Mouse (Mus musculus): Measurements from ENCODE around the gene S100a2. TPM values are rescaled to one million over a fixed set of nuclear protein-coding genes. Genes with fewer than 3 reads are reported as not detected.
A peak's percentile ranks its signal among the peaks of the same experiment; 100 is the strongest.

Gene S100a2
- not detected in 2 replicates for polyA plus RNA-seq (2014; fragmentation: Nextera tagmentation; extraction: Ambion mirVana)

GRCm38 (mm10) chr3:90589947-90590346, at the start of gene S100a2:
S100a2 (plus strand) TSS chr3:90590247.
- Histone ChIP-seq H3K4me3 (ENCODE audit: low read depth, low read length) (no peak within 1 kb of the TSS), H3K27ac (ENCODE audit: low read depth) (no peak within 1 kb of the TSS), H3K4me1 (ENCODE audit: insufficient read depth) (0 out of 2 replicates have a peak, but pooled peaks cover 4% of the 10 kb centered on the region), H3K9ac (no peak within 1 kb of the TSS), H3K27me3 (ENCODE audit: insufficient read depth, low read length) (no peaks in the 10 kb centered on the region), H3K9me3 (ENCODE audit: low read depth, low read length) (no peaks in the 10 kb centered on the region), H3K36me3 (ENCODE audit: insufficient read depth) (no peaks in the 10 kb centered on the region), H3K4me2 (no peak within 1 kb of the TSS)
- no peak for TF ChIP-seq CTCF (IDR thresholded peaks at IDR 0.05; ENCODE audit: low read depth)
- DNase-seq (no peak), ATAC-seq (ENCODE audit: insufficient read depth) (no peak)
- 80% methylated on average over 8 of the region's 8 CpGs for WGBS

GRCm38 (mm10) chr3:90540904-90541303, 49.1 kb upstream of the S100a2 start:
- Histone ChIP-seq H3K9me3 (ENCODE audit: low read depth, low read length) (no peaks in the 10 kb centered on the region), H3K27ac (ENCODE audit: low read depth) (no peak overlapping the region), H3K4me2 (peak overlapping the region; percentile 46), H3K9ac (peak overlapping the region; percentile 37; the same call in 1 of the 2 replicates), H3K36me3 (ENCODE audit: insufficient read depth) (no peaks in the 10 kb centered on the region), H3K27me3 (ENCODE audit: insufficient read depth, low read length) (no peaks in the 10 kb centered on the region), H3K4me1 (ENCODE audit: insufficient read depth) (no peaks in the 10 kb centered on the region), H3K4me3 (ENCODE audit: low read depth, low read length) (peak overlapping the region; percentile 10)
- 54% methylated on average over 4 of the region's 4 CpGs for WGBS
- TF ChIP-seq CTCF (IDR thresholded peaks at IDR 0.05; ENCODE audit: low read depth) = no peak
- ATAC-seq (ENCODE audit: insufficient read depth) (peak; percentile 59; the same call in 1 of the 2 replicates), DNase-seq (peak; percentile 42)

- H3K9ac ChIP-seq = no peak overlapping the region
- no peak for TF ChIP-seq CTCF (IDR thresholded peaks at IDR 0.05; ENCODE audit: low read depth)
- no peaks in the 10 kb centered on the region for H3K9me3 ChIP-seq (ENCODE audit: low read depth, low read length)
- H3K4me2 ChIP-seq = no peak overlapping the region
- ATAC-seq (ENCODE audit: insufficient read depth) = no peak
- H3K4me1 ChIP-seq (ENCODE audit: insufficient read depth) = no peaks in the 10 kb centered on the region
- 55% methylated on average over 5 of the region's 5 CpGs for WGBS
- H3K27me3 ChIP-seq (ENCODE audit: insufficient read depth, low read length) = no peaks in the 10 kb centered on the region
- no peaks in the 10 kb centered on the region for H3K36me3 ChIP-seq (ENCODE audit: insufficient read depth)
- DNase-seq = peak; percentile 8
- no peak overlapping the region for H3K27ac ChIP-seq (ENCODE audit: low read depth)
- no peak overlapping the region for H3K4me3 ChIP-seq (ENCODE audit: low read depth, low read length)
Observed at GRCm38 (mm10) chr3:90549676-90550420, 40.2 kb upstream of the S100a2 start.

GRCm38 (mm10) chr3:90550421-90550790, 39.6 kb upstream of the S100a2 start:
- H3K27me3 ChIP-seq (ENCODE audit: insufficient read depth, low read length) = no peaks in the 10 kb centered on the region
- H3K36me3 ChIP-seq (ENCODE audit: insufficient read depth) = no peaks in the 10 kb centered on the region
- H3K27ac ChIP-seq (ENCODE audit: low read depth) = no peak overlapping the region
- no peaks in the 10 kb centered on the region for H3K9me3 ChIP-seq (ENCODE audit: low read depth, low read length)
- DNase-seq (no peak), ATAC-seq (ENCODE audit: insufficient read depth) (no peak)
- H3K9ac ChIP-seq = no peak overlapping the region
- 71% methylated on average over 2 of the region's 2 CpGs for whole genome bisulfite sequencing
- H3K4me3 ChIP-seq (ENCODE audit: low read depth, low read length) = no peak overlapping the region
- H3K4me1 ChIP-seq (ENCODE audit: insufficient read depth) = no peaks in the 10 kb centered on the region
- no peak overlapping the region for H3K4me2 ChIP-seq
- TF ChIP-seq CTCF (IDR thresholded peaks at IDR 0.05; ENCODE audit: low read depth) = no peak

- TF ChIP-seq CTCF (IDR thresholded peaks at IDR 0.05; ENCODE audit: low read depth) = no peak
- DNase-seq (no peak), ATAC-seq (ENCODE audit: insufficient read depth) (no peak)
- Histone ChIP-seq H3K9me3 (ENCODE audit: low read depth, low read length) (no peaks in the 10 kb centered on the region), H3K4me1 (ENCODE audit: insufficient read depth) (no peaks in the 10 kb centered on the region), H3K27me3 (ENCODE audit: insufficient read depth, low read length) (no peaks in the 10 kb centered on the region), H3K36me3 (ENCODE audit: insufficient read depth) (no peaks in the 10 kb centered on the region), H3K27ac (ENCODE audit: low read depth) (no peak overlapping the region), H3K4me2 (no peak overlapping the region), H3K4me3 (ENCODE audit: low read depth, low read length) (no peak overlapping the region), H3K9ac (no peak overlapping the region)
- WGBS = 65% methylated on average over 2 of the region's 2 CpGs
Observed at GRCm38 (mm10) chr3:90552231-90552630, 37.8 kb upstream of the S100a2 start.

- H3K9me3 ChIP-seq (ENCODE audit: low read depth, low read length) = no peaks in the 10 kb centered on the region
- WGBS = 65% methylated on average over 5 of the region's 5 CpGs
Observed at GRCm38 (mm10) chr3:90555954-90556353, 34.1 kb upstream of the S100a2 start.

GRCm38 (mm10) chr3:90560008-90560628, 29.9 kb upstream of the S100a2 start, which contains the start of gene S100a3:
S100a3 (plus strand) TSS chr3:90560578.
- ATAC-seq (ENCODE audit: insufficient read depth) (no peak), DNase-seq (no peak)
- H3K9me3 ChIP-seq (ENCODE audit: low read depth, low read length) = no peaks in the 10 kb centered on the region
- H3K4me3 ChIP-seq (ENCODE audit: low read depth, low read length) = no peak within 1 kb of the TSS
- H3K9ac ChIP-seq = no peak within 1 kb of the TSS
- no peak for TF ChIP-seq CTCF (IDR thresholded peaks at IDR 0.05; ENCODE audit: low read depth)
- H3K27me3 ChIP-seq (ENCODE audit: insufficient read depth, low read length) = no peaks in the 10 kb centered on the region
- H3K4me1 ChIP-seq (ENCODE audit: insufficient read depth) = no peaks in the 10 kb centered on the region
- WGBS = 75% methylated on average over 6 of the region's 6 CpGs
- no peaks in the 10 kb centered on the region for H3K36me3 ChIP-seq (ENCODE audit: insufficient read depth)
- H3K4me2 ChIP-seq = no peak within 1 kb of the TSS
- no peak within 1 kb of the TSS for H3K27ac ChIP-seq (ENCODE audit: low read depth)

More at GRCm38 (mm10) chr3:90555954-90556353, 34.1 kb upstream of the S100a2 start:
- Histone ChIP-seq H3K4me2 (no peak overlapping the region), H3K4me3 (ENCODE audit: low read depth, low read length) (no peak overlapping the region), H3K4me1 (ENCODE audit: insufficient read depth) (no peaks in the 10 kb centered on the region), H3K27me3 (ENCODE audit: insufficient read depth, low read length) (no peaks in the 10 kb centered on the region), H3K9ac (no peak overlapping the region), H3K27ac (ENCODE audit: low read depth) (no peak overlapping the region), H3K36me3 (ENCODE audit: insufficient read depth) (no peaks in the 10 kb centered on the region)
- TF ChIP-seq CTCF (IDR thresholded peaks at IDR 0.05; ENCODE audit: low read depth) = no peak
- ATAC-seq (ENCODE audit: insufficient read depth) (no peak), DNase-seq (peak; percentile 4)
